Mouse (Mus musculus) CH12.LX (cell line): ENCODE results near the gene Medag.

ENCODE experiments used
- CTCF ChIP-seq, 2 experiments: IDR thresholded peaks in 1 of 2; conservative IDR thresholded peaks in 1 of 2; 2 replicates each; pipeline ENCODE4 v1.5.1; 2011 to 2012; ENCODE audit warnings: low read depth in 2 of 2, low read length in 2 of 2, improper control_type of control experiment in 1 of 2, inconsistent platforms in 1 of 2, mild to moderate bottlenecking in 1 of 2, moderate library complexity in 1 of 2
- E2F4 ChIP-seq: IDR thresholded peaks from 2 replicates; pipeline ENCODE4 v1.6.1; 2011; ENCODE audit warnings: low read depth, low read length, improper control_type of control experiment; ENCODE audit not compliant: insufficient replicate concordance
- HCFC1 ChIP-seq: IDR thresholded peaks from 2 replicates; pipeline ENCODE4 v1.6.1; 2012; ENCODE audit warnings: low read depth, mild to moderate bottlenecking, inconsistent platforms, low read length, improper control_type of control experiment
- MAFK ChIP-seq: IDR thresholded peaks from 2 replicates; pipeline ENCODE4 v1.6.1; 2011; ENCODE audit warnings: low read length, improper control_type of control experiment; ENCODE audit not compliant: insufficient replicate concordance
- MAZ ChIP-seq: IDR thresholded peaks from 2 replicates; pipeline ENCODE4 v1.6.1; 2012; ENCODE audit warnings: low read depth, mild to moderate bottlenecking, inconsistent platforms, low read length, improper control_type of control experiment, moderate library complexity
- POLR2A ChIP-seq: IDR thresholded peaks from 2 replicates; pipeline ENCODE4 v1.6.1; 2011; ENCODE audit warnings: low read depth, mild to moderate bottlenecking, improper control_type of control experiment, low read length
- RAD21 ChIP-seq: IDR thresholded peaks from 2 replicates; pipeline ENCODE4 v1.6.1; 2011; ENCODE audit warnings: low read depth, mild to moderate bottlenecking, low read length, improper control_type of control experiment, moderate library complexity
- TBP ChIP-seq: conservative IDR thresholded peaks from 2 replicates; pipeline ENCODE4 v1.6.1; 2011; ENCODE audit warnings: low read depth, low read length, improper control_type of control experiment
- TCF12 ChIP-seq: IDR thresholded peaks from 2 replicates; pipeline ENCODE4 v1.6.1; 2014; ENCODE audit warnings: low read depth, mild to moderate bottlenecking, inconsistent platforms, low read length, improper control_type of control experiment
- USF1 ChIP-seq: IDR thresholded peaks from 2 replicates; pipeline ENCODE4 v1.6.1; 2014; ENCODE audit warnings: low read depth, mild to moderate bottlenecking, inconsistent platforms, low read length, improper control_type of control experiment
- ZC3H11A ChIP-seq: IDR thresholded peaks from 2 replicates; pipeline ENCODE4 v1.6.1; 2012; ENCODE audit warnings: low read depth, mild to moderate bottlenecking, inconsistent platforms, low read length, improper control_type of control experiment

GRCm38 (mm10) chr5:149454281-149454680 is 42.7 kb downstream of the Medag start:
- TF ChIP-seq CTCF (conservative IDR thresholded peaks at IDR 0.05 in 1 of 2, IDR thresholded peaks at IDR 0.05 in 1 of 2; ENCODE audit: low read depth in 2 of 2, low read length in 2 of 2) (peak; percentile 75 to 80), MAFK (no peak), USF1 (no peak), RAD21 (peak; percentile 48), POLR2A (no peak), TBP (no peak), ZC3H11A (no peak), TCF12 (no peak), E2F4 (no peak), MAZ (no peak), HCFC1 (no peak)
